Mouse (Mus musculus): Measurements from ENCODE around the gene Tmem143. TPM values are rescaled to one million over a fixed set of nuclear protein-coding genes. Genes with fewer than 3 reads are reported as not detected.

Tmem143 gene
- total RNA-seq, 2 experiments from 2014 or later: 21.8 to 22.3 TPM

- TF ChIP-seq CTCF (IDR thresholded peaks at IDR 0.05): no peak
- Histone ChIP-seq H3K27ac (peak overlapping the region; percentile 82), H3K4me3 (peak overlapping the region; percentile 48)
- intact Hi-C loops (cut with DNase I): no loop called here
- no peak for DNase-seq (ENCODE audit: extremely low spot score in 1 of 2, low spot score in 2 of 2)
These were observed 20.4 kb downstream of the Tmem143 start for GRCm38 (mm10) chr7:45917004-45917704.

- no peak for DNase-seq (ENCODE audit: extremely low spot score in 1 of 2, low spot score in 2 of 2)
- H3K4me3 ChIP-seq: no peak overlapping the region
- H3K27ac ChIP-seq: no peak overlapping the region
- intact Hi-C loops (cut with DNase I): no loop called here
- no peak for TF ChIP-seq CTCF (IDR thresholded peaks at IDR 0.05)
These were observed 21.2 kb downstream of the Tmem143 start for GRCm38 (mm10) chr7:45917926-45918325.

GRCm38 (mm10) chr7:45919083-45919671 is 22.4 kb downstream of the Tmem143 start:
- DNase-seq (ENCODE audit: extremely low spot score in 1 of 2, low spot score in 2 of 2): no peak
- no peak overlapping the region for H3K4me3 ChIP-seq
- peak; percentile 48 for TF ChIP-seq CTCF (IDR thresholded peaks at IDR 0.05)
- intact Hi-C loops (cut with DNase I): no loop called here
- H3K27ac ChIP-seq: no peak overlapping the region

GRCm38 (mm10) chr7:45919761-45920160 is 23.0 kb downstream of the Tmem143 start:
- intact Hi-C loops (cut with DNase I): no loop called here
- H3K4me3 ChIP-seq: no peak overlapping the region
- DNase-seq (ENCODE audit: extremely low spot score in 1 of 2, low spot score in 2 of 2): no peak
- no peak for TF ChIP-seq CTCF (IDR thresholded peaks at IDR 0.05)
- H3K27ac ChIP-seq: no peak overlapping the region

- intact Hi-C loops (cut with DNase I): no loop called here
- no peak for TF ChIP-seq CTCF (IDR thresholded peaks at IDR 0.05)
- peak in 1 of 2 experiments; percentile 36 for DNase-seq (ENCODE audit: extremely low spot score in 1 of 2, low spot score in 2 of 2)
These were observed 24.0 kb downstream of the Tmem143 start for GRCm38 (mm10) chr7:45920583-45921241.

GRCm38 (mm10) chr7:45921242-45921621 is 24.5 kb downstream of the Tmem143 start, which contains the start of gene Emp3:
Gene Emp3 (minus strand): TSS chr7:45921404.
- TF ChIP-seq CTCF (IDR thresholded peaks at IDR 0.05): no peak
- Histone ChIP-seq H3K27ac (peak within 1 kb of the TSS; percentile 89; the same call in 1 of the 2 replicates), H3K4me3 (no peak within 1 kb of the TSS)
- intact Hi-C loops (cut with DNase I): no loop called here
- no peak for DNase-seq (ENCODE audit: extremely low spot score in 1 of 2, low spot score in 2 of 2)

More at GRCm38 (mm10) chr7:45920583-45921241, 24.0 kb downstream of the Tmem143 start:
- Histone ChIP-seq H3K27ac (peak overlapping the region; percentile 36; the same call in 1 of the 2 replicates), H3K4me3 (no peak overlapping the region)

GRCm38 (mm10) chr7:45921950-45922600 is 25.3 kb downstream of the Tmem143 start:
- no peak for DNase-seq (ENCODE audit: extremely low spot score in 1 of 2, low spot score in 2 of 2)
- TF ChIP-seq CTCF (IDR thresholded peaks at IDR 0.05): no peak
- intact Hi-C loops (cut with DNase I): loop anchor here (2.0 kb wide), 1 partner anchor 25 kb away; the partner anchor contains the start of genes Syngr4 and Tmem143
- Histone ChIP-seq H3K27ac (peak overlapping the region; percentile 89; the same call in 1 of the 2 replicates), H3K4me3 (no peak overlapping the region)

- intact Hi-C loops (cut with DNase I): loop anchor here (2.0 kb wide), 1 partner anchor 26 kb away; the partner anchor contains the start of genes Syngr4 and Tmem143
These were observed 26.4 kb downstream of the Tmem143 start for GRCm38 (mm10) chr7:45922928-45923761.

GRCm38 (mm10) chr7:45923762-45924428 is 27.2 kb downstream of the Tmem143 start, which contains the start of gene Ccdc114:
Gene Ccdc114 (plus strand): TSS chr7:45924072.
- intact Hi-C loops (cut with DNase I): loop anchor here (2.0 kb wide), 1 partner anchor 27 kb away; the partner anchor contains the start of genes Syngr4 and Tmem143
- no peak for TF ChIP-seq CTCF (IDR thresholded peaks at IDR 0.05)
- H3K27ac ChIP-seq: peak within 1 kb of the TSS; percentile 89
- peak within 1 kb of the TSS; percentile 53 for H3K4me3 ChIP-seq
- no peak for DNase-seq (ENCODE audit: extremely low spot score in 1 of 2, low spot score in 2 of 2)

More at GRCm38 (mm10) chr7:45922928-45923761, 26.4 kb downstream of the Tmem143 start:
- Histone ChIP-seq H3K27ac (peak overlapping the region; percentile 89), H3K4me3 (peak overlapping the region; percentile 53)
- no peak for TF ChIP-seq CTCF (IDR thresholded peaks at IDR 0.05)
- DNase-seq (ENCODE audit: extremely low spot score in 1 of 2, low spot score in 2 of 2): peak; percentile 85 to 89

GRCm38 (mm10) chr7:45924429-45924816 is 27.7 kb downstream of the Tmem143 start:
- DNase-seq (ENCODE audit: extremely low spot score in 1 of 2, low spot score in 2 of 2): no peak
- Histone ChIP-seq H3K4me3 (no peak overlapping the region), H3K27ac (no peak overlapping the region)
- intact Hi-C loops (cut with DNase I): no loop called here
- TF ChIP-seq CTCF (IDR thresholded peaks at IDR 0.05): no peak; the same call in none of the 2 replicates

Measured in left cerebral cortex, adult 2 months (tissue).